Mouse (Mus musculus) intestine, embryonic 15.5 days (tissue): ENCODE data around the gene Dop1b. TPM values are rescaled to one million over a fixed set of nuclear protein-coding genes. Genes with fewer than 3 reads are reported as not detected.

ENCODE experiments used
- ATAC-seq: fragments of 200-750 bp; cut with Nextera tagmentation; 2 replicates; pipeline ENCODE4 v1.8.0; 2017; ENCODE audit warnings: moderate TSS enrichment, moderate library complexity
- H3K27ac ChIP-seq: fragments of 300-500 bp; sonication (generic); 2 replicates; pipeline ENCODE4 v1.5.1; 2015; ENCODE audit warnings: mild to moderate bottlenecking, inconsistent platforms
- H3K27me3 ChIP-seq: fragments of 300-500 bp; sonication (generic); replicated peaks from 2 replicates; pipeline ENCODE4 v1.6.1; 2015; ENCODE audit warnings: inconsistent platforms
- H3K36me3 ChIP-seq: fragments of 300-500 bp; sonication (generic); 2 replicates; pipeline ENCODE4 v1.6.1; 2015; ENCODE audit warnings: inconsistent platforms
- H3K4me1 ChIP-seq: fragments of 300-500 bp; sonication (generic); replicated peaks from 2 replicates; pipeline ENCODE4 v1.6.1; 2015; ENCODE audit warnings: inconsistent platforms
- H3K4me2 ChIP-seq: fragments of 300-500 bp; sonication (generic); replicated peaks from 2 replicates; pipeline ENCODE4 v1.6.1; 2015; ENCODE audit warnings: mild to moderate bottlenecking, inconsistent platforms
- H3K4me3 ChIP-seq: fragments of 300-500 bp; sonication (generic); replicated peaks from 2 replicates; pipeline ENCODE4 v1.5.1; 2015; ENCODE audit warnings: inconsistent platforms
- H3K9ac ChIP-seq: fragments of 300-500 bp; sonication (generic); 2 replicates; pipeline ENCODE4 v1.6.1; 2015; ENCODE audit warnings: inconsistent platforms
- H3K9me3 ChIP-seq: fragments of 300-500 bp; sonication (generic); 2 replicates; pipeline ENCODE4 v1.6.1; 2016; ENCODE audit warnings: inconsistent platforms
- WGBS: fragments of 180-500 bp; shearing (Covaris S2); methylation state at CpG from one replicate; pipeline ENCODE4 v1.1.7; 2015; 5-methylcytosine and 5-hydroxymethylcytosine counted together
- polyA plus RNA-seq: library from polyadenylated mRNA; unstranded; fragments of >200 nt; fragmentation: Nextera tagmentation; extraction: Ambion mirVana; gene quantifications from 2 replicates; pipeline ENCODE4 v1.2.1, GENCODE M21; 2015

Gene Dop1b
- polyA plus RNA-seq, 1 experiment from 2014 or later = 14.4 TPM

DNA sequence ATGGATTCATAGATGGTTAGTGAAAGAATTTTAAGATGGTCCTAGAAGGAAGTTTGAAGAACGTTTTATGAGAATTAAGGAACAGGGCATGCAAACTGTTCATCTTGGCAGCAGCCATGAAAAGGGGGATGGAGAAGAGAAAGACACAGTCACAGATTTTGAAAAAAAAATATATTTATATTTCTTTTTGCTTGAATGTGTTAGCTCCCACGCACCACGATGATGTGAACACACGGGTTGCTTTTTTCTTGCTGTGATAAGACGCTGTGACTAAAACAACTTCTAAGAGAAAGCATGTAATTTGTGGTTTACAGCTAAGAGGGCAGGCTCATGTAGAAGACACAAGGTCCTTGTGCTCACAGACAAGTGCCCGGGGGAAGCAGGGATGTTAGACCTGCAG, 115.2 kb downstream of the Dop1b start:
- H3K27ac ChIP-seq = no peak overlapping the region
- H3K36me3 ChIP-seq = no peaks in the 10 kb centered on the region
- WGBS = 91% methylated on average over 6 of the region's 6 CpGs
- H3K27me3 ChIP-seq = no peaks in the 10 kb centered on the region
- no peaks in the 10 kb centered on the region for H3K4me1 ChIP-seq
- H3K9me3 ChIP-seq = no peaks in the 10 kb centered on the region
- H3K4me3 ChIP-seq = no peak overlapping the region
- H3K9ac ChIP-seq = no peak overlapping the region
- no peak for ATAC-seq
- no peak overlapping the region for H3K4me2 ChIP-seq

DNA sequence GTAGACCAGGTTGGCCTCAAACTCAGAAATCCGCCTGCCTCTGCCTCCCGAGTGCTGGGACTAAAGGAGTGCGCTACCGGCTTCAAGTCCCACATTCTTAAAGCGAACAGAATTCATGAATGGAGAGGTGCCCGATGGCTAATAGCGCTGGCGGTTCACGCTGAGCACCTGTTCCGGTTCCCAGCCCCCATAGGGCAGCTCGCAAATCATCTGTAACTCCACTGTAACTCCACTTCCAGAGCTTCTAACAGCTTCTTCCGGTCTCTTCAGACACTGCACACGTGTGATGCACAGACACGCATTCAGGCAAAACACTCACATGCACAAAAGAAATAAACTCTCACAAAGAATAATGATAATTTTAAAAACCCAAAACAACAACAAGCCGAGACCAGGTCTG, 117.8 kb downstream of the Dop1b start:
- peaks cover 5% of the 10 kb centered on the region; the same call in 1 of the 2 replicates for H3K4me1 ChIP-seq
- H3K4me2 ChIP-seq = no peak overlapping the region
- H3K9ac ChIP-seq = no peak overlapping the region
- H3K27ac ChIP-seq = no peak overlapping the region
- WGBS = 94% methylated on average over 15 of the region's 15 CpGs
- H3K9me3 ChIP-seq = no peaks in the 10 kb centered on the region
- H3K4me3 ChIP-seq = no peak overlapping the region
- no peaks in the 10 kb centered on the region for H3K36me3 ChIP-seq
- no peak for ATAC-seq
- H3K27me3 ChIP-seq = no peaks in the 10 kb centered on the region

- Histone ChIP-seq H3K9ac (no peak overlapping the region), H3K4me2 (no peak overlapping the region), H3K4me3 (no peak overlapping the region), H3K27ac (no peak overlapping the region), H3K36me3 (no peaks in the 10 kb centered on the region), H3K27me3 (no peaks in the 10 kb centered on the region), H3K9me3 (no peaks in the 10 kb centered on the region), H3K4me1 (peaks cover 8% of the 10 kb centered on the region)
- 81% methylated on average over 9 of the region's 9 CpGs for WGBS
- no peak for ATAC-seq
These were observed 118.4 kb downstream of the Dop1b start for GRCm38 (mm10) chr16:93830071-93830470.

DNA sequence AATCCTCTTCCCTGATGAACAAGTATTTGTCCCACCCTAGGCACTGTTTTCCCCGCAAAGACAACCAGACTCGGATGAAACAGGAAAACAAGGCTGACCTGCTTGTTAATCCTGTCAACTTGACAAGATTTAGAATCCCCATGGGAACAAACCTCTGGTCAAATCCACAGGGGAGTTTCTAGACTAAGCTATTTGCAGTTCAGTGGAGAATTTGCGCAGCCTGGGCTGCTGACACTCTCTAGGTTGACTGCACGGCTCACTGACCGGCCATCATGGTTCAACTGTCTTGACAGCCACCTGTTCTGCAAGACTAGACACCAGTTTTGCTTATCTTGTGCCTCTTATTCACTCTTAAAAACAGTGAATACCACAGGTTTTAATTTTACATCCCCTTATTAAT, 119.2 kb downstream of the Dop1b start:
- no peak for ATAC-seq
- Histone ChIP-seq H3K9me3 (no peaks in the 10 kb centered on the region), H3K4me3 (no peak overlapping the region), H3K4me2 (no peak overlapping the region), H3K4me1 (peaks cover 9% of the 10 kb centered on the region), H3K27ac (no peak overlapping the region), H3K36me3 (no peaks in the 10 kb centered on the region), H3K9ac (no peak overlapping the region), H3K27me3 (no peaks in the 10 kb centered on the region)
- 65% methylated on average over 5 of the region's 5 CpGs for WGBS

DNA sequence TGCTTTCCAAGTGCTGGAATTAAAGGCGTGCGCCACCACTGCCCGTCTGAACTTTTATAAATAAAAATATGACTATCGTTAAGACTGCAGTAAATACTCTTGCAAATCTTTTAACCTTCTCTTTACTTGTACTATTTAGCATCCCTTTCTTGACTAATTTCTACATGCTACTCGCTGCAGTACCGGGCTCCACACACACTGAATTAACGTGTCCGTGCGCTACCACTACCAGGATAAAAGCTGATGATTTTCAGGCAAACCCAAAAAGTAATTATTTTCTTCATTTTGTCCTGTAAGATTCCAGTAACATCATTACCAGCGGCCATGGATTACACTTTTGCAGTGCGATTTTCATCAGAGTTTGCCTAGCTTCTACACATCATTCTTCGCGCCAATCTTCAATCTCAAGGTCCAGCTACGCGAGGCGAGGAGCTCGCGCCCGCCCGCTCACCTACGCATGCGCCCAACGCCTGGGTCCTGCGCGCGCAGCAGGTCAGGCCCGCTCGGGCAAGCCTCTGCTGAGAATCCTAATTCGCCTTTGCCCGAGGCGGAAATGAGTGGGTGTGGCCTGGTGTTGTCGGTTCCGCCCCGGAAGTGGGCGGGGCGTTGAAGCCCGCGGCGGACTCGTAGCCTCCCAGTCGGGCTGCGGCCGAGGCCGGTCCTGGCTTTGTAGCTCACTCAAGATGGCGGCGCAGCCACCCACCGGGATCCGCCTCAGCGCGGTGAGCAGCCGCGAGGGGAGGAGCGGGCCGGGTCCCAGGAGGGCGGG, 120.1 kb downstream of the Dop1b start, which contains the start of gene Morc3:
Morc3 (plus strand) TSS at position 495 of the 769 bp plus-strand sequence.
- H3K4me3 ChIP-seq = peak within 1 kb of the TSS; percentile 83
- no peaks in the 10 kb centered on the region for H3K27me3 ChIP-seq
- peak within 1 kb of the TSS; percentile 92 for H3K27ac ChIP-seq
- 11% methylated on average over 55 of the region's 55 CpGs for whole genome bisulfite sequencing
- no peaks in the 10 kb centered on the region for H3K9me3 ChIP-seq
- peaks cover 9% of the 10 kb centered on the region for H3K4me1 ChIP-seq
- H3K4me2 ChIP-seq = peak within 1 kb of the TSS; percentile 66
- no peaks in the 10 kb centered on the region for H3K36me3 ChIP-seq
- ATAC-seq = peak; percentile 97
- H3K9ac ChIP-seq = peak within 1 kb of the TSS; percentile 91

DNA sequence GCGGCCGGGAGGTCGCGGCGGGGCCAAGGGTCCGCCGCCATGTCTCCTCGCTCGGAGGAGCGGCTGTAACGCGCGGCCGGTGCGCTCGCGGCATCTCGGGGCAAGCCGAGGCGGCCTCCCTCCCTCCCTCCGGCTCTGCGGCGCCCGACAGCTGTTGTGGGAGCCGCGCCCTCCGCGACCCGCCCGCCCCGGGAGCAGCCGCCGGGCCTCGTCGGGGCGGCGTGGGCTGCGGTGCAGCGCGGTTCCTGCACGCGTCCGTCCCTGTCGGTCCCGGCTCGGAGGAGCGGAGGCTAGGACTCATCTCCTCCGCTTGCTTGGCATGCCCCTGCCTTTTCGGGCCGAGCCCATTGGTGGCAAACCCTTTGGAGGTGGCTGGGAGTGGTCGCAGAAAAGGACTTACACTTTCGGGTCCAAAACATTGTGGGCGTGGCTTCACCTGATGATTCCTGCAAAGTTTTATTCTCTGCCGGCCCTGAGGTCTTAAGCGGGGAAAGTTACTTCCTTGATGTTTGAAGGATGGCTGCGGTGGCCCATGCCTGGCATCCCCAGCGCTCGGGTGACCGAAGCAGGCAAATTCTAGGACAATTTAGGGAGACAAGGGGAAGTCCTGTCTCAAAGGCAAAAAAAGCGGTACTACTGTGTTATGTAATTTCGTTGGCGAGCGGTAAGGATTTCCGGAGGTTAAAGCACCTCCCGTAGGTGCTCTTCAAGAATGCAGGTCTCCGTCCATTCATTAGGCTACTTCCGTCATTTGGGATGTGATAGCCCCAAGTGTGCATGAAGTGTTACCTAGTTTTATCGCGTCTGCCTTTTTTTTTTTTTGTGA, 121.0 kb downstream of the Dop1b start:
- peak overlapping the region; percentile 91 for H3K9ac ChIP-seq
- H3K36me3 ChIP-seq = no peaks in the 10 kb centered on the region
- ATAC-seq = peak; percentile 76; the same call in 1 of the 2 replicates
- under 1% methylated on average over 63 of the region's 69 CpGs for WGBS
- peak overlapping the region; percentile 66 for H3K4me2 ChIP-seq
- peak overlapping the region; percentile 92 for H3K27ac ChIP-seq
- H3K27me3 ChIP-seq = no peaks in the 10 kb centered on the region
- H3K4me3 ChIP-seq = peak overlapping the region; percentile 83
- peaks cover 9% of the 10 kb centered on the region for H3K4me1 ChIP-seq
- H3K9me3 ChIP-seq = no peaks in the 10 kb centered on the region

DNA sequence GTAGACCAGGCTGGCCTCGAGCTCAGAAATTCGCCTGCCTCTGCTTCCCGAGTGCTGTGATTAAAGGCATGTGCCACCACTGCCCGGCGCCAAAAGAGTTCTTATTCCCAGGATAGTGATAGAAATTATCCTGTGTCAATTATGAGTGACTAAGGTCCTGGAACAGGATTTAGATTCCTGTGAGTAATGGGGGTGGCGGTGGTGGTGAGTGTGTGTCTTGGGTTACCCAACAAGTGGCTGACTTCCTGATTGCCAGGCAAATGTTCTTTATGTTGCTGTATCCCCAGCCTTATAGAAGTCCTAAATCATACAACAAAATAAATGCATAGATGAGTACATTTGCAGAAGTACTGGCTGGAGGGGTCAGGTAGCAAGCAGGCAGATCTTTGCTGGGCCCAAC, 121.8 kb downstream of the Dop1b start:
- H3K36me3 ChIP-seq = no peaks in the 10 kb centered on the region
- 90% methylated on average over 6 of the region's 6 CpGs for WGBS
- no peaks in the 10 kb centered on the region for H3K9me3 ChIP-seq
- no peak overlapping the region for H3K27ac ChIP-seq
- no peak for ATAC-seq
- H3K9ac ChIP-seq = no peak overlapping the region
- peaks cover 9% of the 10 kb centered on the region for H3K4me1 ChIP-seq
- no peaks in the 10 kb centered on the region for H3K27me3 ChIP-seq
- peak overlapping the region; percentile 66 for H3K4me2 ChIP-seq
- H3K4me3 ChIP-seq = peak overlapping the region; percentile 83

- no peaks in the 10 kb centered on the region for H3K36me3 ChIP-seq
- ATAC-seq = no peak
- no peak overlapping the region for H3K4me3 ChIP-seq
- WGBS = 88% methylated on average over 2 of the region's 2 CpGs
- 0 out of 2 replicates have a peak overlapping the region, but pooled peaks have one; percentile 4 for H3K4me2 ChIP-seq
- peaks cover 9% of the 10 kb centered on the region for H3K4me1 ChIP-seq
- H3K9ac ChIP-seq = no peak overlapping the region
- H3K9me3 ChIP-seq = no peaks in the 10 kb centered on the region
- no peak overlapping the region for H3K27ac ChIP-seq
- no peaks in the 10 kb centered on the region for H3K27me3 ChIP-seq
These were observed 122.4 kb downstream of the Dop1b start for GRCm38 (mm10) chr16:93834076-93834475.

DNA sequence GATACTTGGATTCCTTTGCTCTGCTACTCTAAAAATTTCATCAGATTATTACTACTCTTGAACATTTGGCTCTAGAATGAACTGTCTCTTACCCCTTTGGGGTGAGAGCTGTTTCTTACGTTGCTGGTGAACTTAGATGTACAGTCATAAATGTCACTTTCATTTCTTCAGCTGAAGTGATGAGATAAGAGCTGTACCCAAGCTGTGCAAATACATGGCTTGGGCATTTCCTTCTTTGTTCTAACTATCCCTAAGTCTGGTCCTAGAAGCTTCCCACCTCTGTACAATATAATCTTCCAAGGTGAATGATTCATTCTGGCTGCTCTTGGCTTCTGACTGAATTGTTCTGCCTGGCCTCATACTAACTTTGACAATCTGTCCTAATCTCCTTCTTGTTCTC, 127.3 kb downstream of the Dop1b start:
- 56% methylated on average over 1 of the region's 1 CpGs for WGBS

DNA sequence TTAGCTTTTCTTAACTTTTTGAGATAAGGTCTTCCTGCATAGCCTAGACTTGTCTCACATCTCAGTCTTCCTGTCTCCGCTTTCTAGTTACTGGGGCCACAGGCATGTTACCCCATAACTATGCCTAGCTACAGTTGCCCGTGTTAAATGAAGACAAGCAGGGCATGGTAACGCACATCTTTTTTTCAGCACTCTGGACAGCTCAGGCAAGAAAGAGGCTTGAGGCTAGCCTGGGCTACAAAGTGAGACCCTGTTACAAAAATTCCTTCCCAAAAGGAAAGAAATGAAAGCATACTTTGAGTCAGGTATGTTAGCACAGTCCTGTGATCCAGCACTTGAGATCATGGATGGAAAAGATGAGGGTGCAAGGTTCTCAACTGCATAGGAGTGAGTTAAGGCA, 138.8 kb downstream of the Dop1b start:
- ATAC-seq = no peak
- H3K27ac ChIP-seq = no peak overlapping the region
- H3K27me3 ChIP-seq = no peaks in the 10 kb centered on the region
- H3K9me3 ChIP-seq = no peaks in the 10 kb centered on the region
- no peak overlapping the region for H3K4me3 ChIP-seq
- no peak overlapping the region for H3K9ac ChIP-seq
- peaks cover 39% of the 10 kb centered on the region for H3K36me3 ChIP-seq
- no peak overlapping the region for H3K4me2 ChIP-seq
- WGBS = 98% methylated on average over 3 of the region's 3 CpGs
- no peaks in the 10 kb centered on the region for H3K4me1 ChIP-seq

More for the DNA sequence above, 127.3 kb downstream of the Dop1b start:
- H3K27me3 ChIP-seq = no peaks in the 10 kb centered on the region
- no peak overlapping the region for H3K27ac ChIP-seq
- no peak overlapping the region for H3K9ac ChIP-seq
- no peaks in the 10 kb centered on the region for H3K9me3 ChIP-seq
- ATAC-seq = no peak
- H3K4me2 ChIP-seq = no peak overlapping the region
- H3K36me3 ChIP-seq = no peaks in the 10 kb centered on the region
- H3K4me1 ChIP-seq = peaks cover 6% of the 10 kb centered on the region; the same call in 1 of the 2 replicates
- no peak overlapping the region for H3K4me3 ChIP-seq

GRCm38 (mm10) chr16:93859967-93860366, 148.3 kb downstream of the Dop1b start:
- WGBS = 91% methylated on average over 4 of the region's 4 CpGs
- no peak overlapping the region for H3K4me3 ChIP-seq
- no peak overlapping the region for H3K4me2 ChIP-seq
- peaks cover 47% of the 10 kb centered on the region for H3K36me3 ChIP-seq
- ATAC-seq = no peak
- no peaks in the 10 kb centered on the region for H3K4me1 ChIP-seq
- H3K27ac ChIP-seq = no peak overlapping the region
- H3K9me3 ChIP-seq = no peaks in the 10 kb centered on the region
- H3K9ac ChIP-seq = no peak overlapping the region
- H3K27me3 ChIP-seq = no peaks in the 10 kb centered on the region
